Mouse (Mus musculus) CH12.LX (cell line): Measurements from ENCODE around the gene Cycs. TPM values are rescaled to one million over a fixed set of nuclear protein-coding genes. Genes with fewer than 3 reads are reported as not detected.

Source experiments
- DNase-seq: peaks from one replicate; pipeline ENCODE4 v3.0.0-alpha.2; 2013; ENCODE audit errors: extremely low read depth
- H3K27ac ChIP-seq: 2 replicates; pipeline ENCODE4 v1.5.1; 2012; ENCODE audit warnings: low read depth, mild to moderate bottlenecking, control low read depth, moderate library complexity; ENCODE audit not compliant: insufficient read depth
- H3K27me3 ChIP-seq: replicated peaks from 2 replicates; pipeline ENCODE3; 2012; ENCODE audit warnings: inconsistent platforms
- H3K36me3 ChIP-seq, 2 experiments: replicated peaks in 1 of 2; 2 replicates each; pipeline versions ENCODE3 to v1.6.1; 2012; ENCODE audit warnings: inconsistent platforms in 1 of 2, low read length in 1 of 2, mild to moderate bottlenecking in 1 of 2, mixed read lengths in 1 of 2, moderate library complexity in 1 of 2; ENCODE audit not compliant: control insufficient read depth in 1 of 2, insufficient read depth in 1 of 2
- H3K4me1 ChIP-seq, 2 experiments: 2 replicates each; pipeline ENCODE4 v1.6.1; 2012; ENCODE audit warnings: inconsistent platforms in 1 of 2, moderate library complexity in 1 of 2; ENCODE audit not compliant: insufficient read depth in 2 of 2, control insufficient read depth in 1 of 2
- H3K4me2 ChIP-seq: 2 replicates; pipeline ENCODE4 v1.6.1; 2012; ENCODE audit warnings: low read depth, mild to moderate bottlenecking, control low read depth; ENCODE audit not compliant: poor library complexity, insufficient read depth, severe bottlenecking
- H3K4me3 ChIP-seq, 3 experiments: fragments of 150-350 bp in 1 of 3; sonication (generic) in 1 of 3; replicated peaks in 1 of 3; 2 replicates each; pipeline versions ENCODE3 to v1.5.1; 2011 to 2012; ENCODE audit warnings: low read depth in 2 of 3, low read length in 2 of 3, mild to moderate bottlenecking in 2 of 3, moderate library complexity in 2 of 3, control low read depth in 1 of 3, improper control_type of control experiment in 1 of 3, inconsistent platforms in 1 of 3, mixed read lengths in 1 of 3; ENCODE audit not compliant: poor library complexity in 1 of 3
- H3K79me2 ChIP-seq: replicated peaks from 2 replicates; pipeline ENCODE4 v1.6.1; 2012; ENCODE audit warnings: mild to moderate bottlenecking, moderate library complexity; ENCODE audit not compliant: control insufficient read depth, poor library complexity, insufficient read depth, severe bottlenecking; ENCODE audit errors: extremely low read depth
- H3K9ac ChIP-seq: 2 replicates; pipeline ENCODE4 v1.6.1; 2012; ENCODE audit warnings: low read depth, mild to moderate bottlenecking, control low read depth, moderate library complexity; ENCODE audit not compliant: insufficient read depth
- H3K9me3 ChIP-seq: replicated peaks from 2 replicates; pipeline ENCODE3; 2012; ENCODE audit warnings: low read length, inconsistent platforms, mixed read lengths
- BHLHE40 ChIP-seq: IDR thresholded peaks from 2 replicates; pipeline ENCODE4 v1.6.1; 2011; ENCODE audit warnings: mild to moderate bottlenecking, low read depth, low read length, improper control_type of control experiment
- ELF1 ChIP-seq: IDR thresholded peaks from 2 replicates; pipeline ENCODE4 v1.6.1; 2014; ENCODE audit warnings: low read depth, mild to moderate bottlenecking, inconsistent platforms, low read length, improper control_type of control experiment
- EP300 ChIP-seq: IDR thresholded peaks from 2 replicates; pipeline ENCODE4 v1.6.1; 2011; ENCODE audit warnings: low read length, improper control_type of control experiment
- JUN ChIP-seq: IDR thresholded peaks from 2 replicates; pipeline ENCODE4 v1.6.1; 2011; ENCODE audit warnings: low read depth, mild to moderate bottlenecking, low read length, improper control_type of control experiment, moderate library complexity; ENCODE audit not compliant: insufficient read depth
- JUND ChIP-seq: conservative IDR thresholded peaks from 2 replicates; pipeline ENCODE4 v1.6.1; 2011; ENCODE audit warnings: low read depth, low read length, improper control_type of control experiment
- KAT2A ChIP-seq: IDR thresholded peaks from 2 replicates; pipeline ENCODE4 v1.6.1; 2012; ENCODE audit warnings: low read length, improper control_type of control experiment, inconsistent platforms; ENCODE audit not compliant: insufficient replicate concordance
- MAFK ChIP-seq: IDR thresholded peaks from 2 replicates; pipeline ENCODE4 v1.6.1; 2011; ENCODE audit warnings: low read length, improper control_type of control experiment; ENCODE audit not compliant: insufficient replicate concordance
- MAX ChIP-seq: IDR thresholded peaks from 2 replicates; pipeline ENCODE4 v1.6.1; 2011; ENCODE audit warnings: low read length, improper control_type of control experiment
- MEF2A ChIP-seq: IDR thresholded peaks from 2 replicates; pipeline ENCODE4 v1.6.1; 2014; ENCODE audit warnings: low read depth, mild to moderate bottlenecking, inconsistent platforms, low read length, improper control_type of control experiment, borderline replicate concordance
- MYC ChIP-seq: IDR thresholded peaks from 2 replicates; pipeline ENCODE4 v1.6.1; 2011; ENCODE audit warnings: low read depth, mild to moderate bottlenecking, improper control_type of control experiment, low read length
- NELFE ChIP-seq: IDR thresholded peaks from 2 replicates; pipeline ENCODE4 v1.6.1; 2011; ENCODE audit warnings: low read depth, low read length, improper control_type of control experiment
- PAX5 ChIP-seq: IDR thresholded peaks from 2 replicates; pipeline ENCODE4 v1.6.1; 2012; ENCODE audit warnings: low read length, inconsistent platforms, mixed read lengths
- POLR2A ChIP-seq: IDR thresholded peaks from 2 replicates; pipeline ENCODE4 v1.6.1; 2011; ENCODE audit warnings: low read depth, mild to moderate bottlenecking, improper control_type of control experiment, low read length
- POLR2AphosphoS2 ChIP-seq: IDR thresholded peaks from 2 replicates; pipeline ENCODE4 v1.6.1; 2011; ENCODE audit warnings: low read depth, low read length, improper control_type of control experiment
- RAD21 ChIP-seq: IDR thresholded peaks from 2 replicates; pipeline ENCODE4 v1.6.1; 2011; ENCODE audit warnings: low read depth, mild to moderate bottlenecking, low read length, improper control_type of control experiment, moderate library complexity
- RCOR1 ChIP-seq: conservative IDR thresholded peaks from 2 replicates; pipeline ENCODE4 v1.6.1; 2012; ENCODE audit warnings: low read depth, mild to moderate bottlenecking, inconsistent platforms, low read length, improper control_type of control experiment
- UBTF ChIP-seq: IDR thresholded peaks from 2 replicates; pipeline ENCODE4 v1.6.1; 2012; ENCODE audit warnings: low read depth, mild to moderate bottlenecking, inconsistent platforms, low read length, improper control_type of control experiment, moderate library complexity
- USF1 ChIP-seq: IDR thresholded peaks from 2 replicates; pipeline ENCODE4 v1.6.1; 2014; ENCODE audit warnings: low read depth, mild to moderate bottlenecking, inconsistent platforms, low read length, improper control_type of control experiment
- ZC3H11A ChIP-seq: IDR thresholded peaks from 2 replicates; pipeline ENCODE4 v1.6.1; 2012; ENCODE audit warnings: low read depth, mild to moderate bottlenecking, inconsistent platforms, low read length, improper control_type of control experiment
- ZKSCAN1 ChIP-seq: IDR thresholded peaks from 2 replicates; pipeline ENCODE4 v1.6.1; 2012; ENCODE audit warnings: low read depth, inconsistent platforms, low read length, improper control_type of control experiment, borderline replicate concordance
- ZMIZ1 ChIP-seq: IDR thresholded peaks from 2 replicates; pipeline ENCODE4 v1.6.1; 2012; ENCODE audit warnings: low read depth, mild to moderate bottlenecking, inconsistent platforms, low read length, improper control_type of control experiment
- dilution Hi-C: fragments of 300-500 bp; cut with MboI; formaldehyde crosslinking; loops from 2 replicates; pipeline ENCODE4 v1.14.3; 2020; ENCODE audit warnings: low sequenced_read_pairs; ENCODE audit not compliant: extremely low pct_unique_long_range_greater_than_20kb, extremely low pct_ligation_motif_present
- in situ Hi-C: fragments of 300-500 bp; cut with MboI; formaldehyde crosslinking; loops from 3 replicates; pipeline ENCODE4 v1.14.3; 2019; ENCODE audit warnings: low sequenced_read_pairs, low pct_ligation_motif_present, low pct_unique_long_range_greater_than_20kb, mixed read lengths
- polyA plus RNA-seq: library from polyadenylated mRNA; unstranded; fragments of >175 nt; gene quantifications from 2 replicates; pipeline ENCODE4 v1.2.1, GENCODE M21; 2012; ENCODE audit warnings: low read depth; ENCODE audit not compliant: insufficient read length
- total RNA-seq, 2 experiments: library from RNA; depleted of rRNA; stranded (reverse); fragments of 300-350 nt in 1 of 2; fragments of >200 nt in 1 of 2; gene quantifications; 2 replicates each; pipeline ENCODE4 v1.2.3; 2012 to 2014

Gene Cycs
- total and polyA plus RNA-seq, 3 experiments, result 34.2 to 122 (median 44.6) TPM

GRCm38 (mm10) chr6:50524261-50524896 is 42.0 kb downstream of the Cycs start:
- Histone ChIP-seq H3K79me2 (no peaks in the 10 kb centered on the region), H3K9me3 (no peaks in the 10 kb centered on the region), H3K4me1 (no peaks in the 10 kb centered on the region), H3K27ac (no peak overlapping the region), H3K36me3 (no peaks in the 10 kb centered on the region), H3K4me3 (no peak overlapping the region), H3K27me3 (no peaks in the 10 kb centered on the region), H3K9ac (no peak overlapping the region), H3K4me2 (no peak overlapping the region)
- dilution Hi-C loops, result no loop called here
- in situ Hi-C loops, result loop anchor here (5.0 kb wide), 1 partner anchor 207 kb away; no protein-coding TSS in a partner anchor
- no peak for DNase-seq
- TF ChIP-seq PAX5 (no peak), MAX (no peak), JUND (no peak), RAD21 (no peak), ELF1 (no peak), MYC (no peak), JUN (no peak), ZKSCAN1 (no peak), POLR2AphosphoS2 (no peak), NELFE (no peak), EP300 (no peak), MEF2A (no peak), ZC3H11A (no peak), UBTF (no peak)

- Histone ChIP-seq H3K9me3 (no peaks in the 10 kb centered on the region), H3K79me2 (no peaks in the 10 kb centered on the region), H3K36me3 (no peaks in the 10 kb centered on the region), H3K4me1 (no peaks in the 10 kb centered on the region), H3K4me2 (no peak overlapping the region), H3K9ac (no peak overlapping the region), H3K27ac (no peak overlapping the region), H3K4me3 (no peak overlapping the region), H3K27me3 (no peaks in the 10 kb centered on the region)
- dilution Hi-C loops (no loop called here), in situ Hi-C loops (loop anchor here (5.0 kb wide), 1 partner anchor 205 kb away; no protein-coding TSS in a partner anchor)
- DNase-seq, result no peak
- TF ChIP-seq EP300, result no peak
- TF ChIP-seq KAT2A, result no peak
- TF ChIP-seq JUN, result no peak
- TF ChIP-seq RCOR1, result no peak
- TF ChIP-seq ZMIZ1, result no peak
- TF ChIP-seq POLR2A, result no peak
- TF ChIP-seq ZC3H11A, result no peak
- TF ChIP-seq RAD21, result no peak
- no peak for TF ChIP-seq BHLHE40
- no peak for TF ChIP-seq UBTF
- no peak for TF ChIP-seq PAX5
- no peak for TF ChIP-seq ELF1
- no peak for TF ChIP-seq USF1
- no peak for TF ChIP-seq ZKSCAN1
- TF ChIP-seq MEF2A, result no peak
- no peak for TF ChIP-seq MAFK
Measured at GRCm38 (mm10) chr6:50522772-50523171, 43.6 kb downstream of the Cycs start.
